Mouse (Mus musculus) spleen, postnatal 14 days (tissue): ENCODE data around the gene Col6a6.

ENCODE experiments used
- DNase-seq, 2 experiments: peaks; one replicate each; pipeline ENCODE4 v3.0.0; 2021 to 2022; ENCODE audit warnings: low spot score in 2 of 2

Gene Col6a6

DNA sequence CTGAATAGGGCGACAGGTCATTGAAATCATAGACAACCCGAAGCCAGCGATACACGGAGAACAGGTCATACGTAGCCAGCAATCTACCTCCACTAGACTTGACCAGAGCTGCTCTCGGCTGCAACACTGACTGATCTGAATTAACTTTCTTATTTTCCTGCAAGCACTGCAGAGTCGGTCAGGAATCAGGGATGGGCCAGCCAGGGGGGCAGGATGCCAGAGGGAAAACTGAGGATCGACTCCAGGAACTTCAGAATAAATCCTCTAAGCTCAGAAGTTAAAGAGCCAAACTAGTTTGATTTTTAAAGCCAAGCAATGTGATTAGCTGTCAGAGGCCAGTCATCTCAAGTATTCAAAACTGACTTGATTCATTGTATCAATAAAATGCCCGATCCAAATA, 88.5 kb downstream of the Col6a6 start:
- no peak for DNase-seq

DNA sequence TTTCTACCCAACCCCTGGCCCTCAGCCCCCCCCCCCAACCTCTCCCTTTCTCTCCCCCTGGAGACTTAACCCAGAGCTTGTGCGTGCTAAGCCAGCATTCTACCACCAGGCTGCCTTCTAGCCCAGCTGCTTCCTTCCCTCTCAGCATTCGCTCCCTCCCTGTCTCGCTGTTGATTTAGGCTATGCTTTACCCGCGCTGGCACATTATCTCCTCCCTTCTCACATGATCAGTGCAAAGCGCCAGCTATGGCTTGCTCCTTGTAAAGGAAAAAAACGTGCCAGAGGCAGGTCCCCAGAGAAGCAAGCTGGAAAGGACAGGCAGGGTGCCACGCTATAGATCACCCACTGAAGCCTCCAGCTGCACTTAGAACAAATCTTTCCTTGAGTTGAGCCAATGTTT, 90.5 kb downstream of the Col6a6 start:
- no peak for DNase-seq

- no peak for DNase-seq
Measured at GRCm38 (mm10) chr9:105735195-105735594, 92.8 kb downstream of the Col6a6 start.

- DNase-seq: no peak
Measured at GRCm38 (mm10) chr9:105734651-105735050, 93.3 kb downstream of the Col6a6 start.

- no peak for DNase-seq
Measured at GRCm38 (mm10) chr9:105731976-105732375, 96.0 kb downstream of the Col6a6 start.

- DNase-seq: no peak
Measured at GRCm38 (mm10) chr9:105720430-105720829, 107.5 kb downstream of the Col6a6 start.

GRCm38 (mm10) chr9:105719851-105720395, 108.0 kb downstream of the Col6a6 start:
- no peak for DNase-seq

GRCm38 (mm10) chr9:105719367-105719766, 108.6 kb downstream of the Col6a6 start:
- no peak for DNase-seq

DNA sequence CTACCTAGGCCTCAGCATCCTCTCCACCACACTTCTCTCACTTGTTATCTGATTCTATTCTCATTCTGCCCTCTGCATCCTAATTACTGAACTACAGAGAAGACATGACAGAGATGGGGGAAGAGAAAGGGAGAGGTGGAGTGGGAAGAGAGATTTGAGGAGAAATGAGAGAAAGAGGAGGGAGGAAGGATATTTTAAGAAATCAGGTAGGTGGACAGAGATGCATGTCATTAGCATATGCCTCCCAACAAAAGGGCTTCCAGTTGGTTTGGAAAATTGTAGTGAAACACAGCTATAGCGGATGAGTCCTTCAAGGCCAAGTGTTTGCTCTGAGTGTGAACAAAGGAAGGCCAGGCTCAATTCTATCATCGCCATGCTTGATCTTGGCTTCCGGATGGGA, 115.9 kb downstream of the Col6a6 start:
- no peak for DNase-seq

- DNase-seq: no peak
Measured at GRCm38 (mm10) chr9:105705011-105705410, 122.9 kb downstream of the Col6a6 start.

DNA sequence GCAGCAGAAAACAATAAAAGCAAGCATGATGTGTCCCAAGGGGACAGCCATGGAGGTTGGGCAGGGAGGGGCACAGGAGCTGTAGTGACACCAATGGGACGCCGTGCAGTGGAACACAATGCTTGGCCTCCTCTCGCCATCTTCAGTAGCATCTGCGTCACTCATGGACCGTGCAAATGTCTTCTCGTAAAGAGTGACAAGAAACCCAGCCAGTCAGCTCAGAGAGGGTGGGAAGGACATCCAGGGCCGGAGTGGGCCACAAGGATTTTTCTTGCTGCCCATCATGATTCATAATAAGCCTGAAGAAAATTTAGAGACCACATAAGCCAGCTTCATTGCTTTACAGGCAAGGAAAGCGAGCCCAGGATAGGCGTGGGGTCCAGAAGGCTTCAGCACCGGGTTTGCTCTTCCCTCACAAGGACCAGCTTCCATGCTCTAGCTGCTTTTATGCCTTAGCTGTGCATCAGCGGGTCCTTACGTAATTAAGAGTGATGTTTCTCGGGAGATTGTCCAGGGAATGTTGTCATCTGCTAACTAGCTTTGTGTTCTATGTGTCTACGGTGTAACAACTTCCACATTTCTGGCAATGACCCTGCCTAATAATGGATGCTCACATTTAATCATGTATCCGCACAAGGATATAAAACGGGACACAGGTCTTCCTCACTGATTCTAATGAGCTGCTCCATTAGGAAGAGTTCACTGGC, 123.6 kb downstream of the Col6a6 start:
- DNase-seq: no peak

DNA sequence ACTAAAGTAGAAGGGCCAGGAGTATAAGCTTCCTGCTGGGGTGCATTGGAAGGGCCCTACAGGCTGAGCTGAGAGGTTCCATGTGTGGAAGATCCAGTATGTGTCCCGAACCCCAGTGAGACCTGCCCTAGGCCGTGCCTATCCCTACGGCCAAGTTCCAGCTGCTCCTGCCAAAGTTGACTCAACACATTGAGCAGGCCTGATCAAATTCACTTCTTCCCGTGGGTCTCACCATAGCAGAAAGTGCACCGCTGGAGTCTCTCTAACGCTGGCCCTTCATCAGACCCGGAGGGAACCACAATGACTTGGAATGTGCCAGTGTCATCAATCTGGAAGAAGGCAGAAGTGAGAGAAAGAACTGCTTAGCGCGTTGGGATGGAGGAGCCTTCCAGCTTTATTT, 126.0 kb downstream of the Col6a6 start:
- DNase-seq: no peak

- no peak for DNase-seq
Measured at GRCm38 (mm10) chr9:105700702-105701101, 127.3 kb downstream of the Col6a6 start.

DNA sequence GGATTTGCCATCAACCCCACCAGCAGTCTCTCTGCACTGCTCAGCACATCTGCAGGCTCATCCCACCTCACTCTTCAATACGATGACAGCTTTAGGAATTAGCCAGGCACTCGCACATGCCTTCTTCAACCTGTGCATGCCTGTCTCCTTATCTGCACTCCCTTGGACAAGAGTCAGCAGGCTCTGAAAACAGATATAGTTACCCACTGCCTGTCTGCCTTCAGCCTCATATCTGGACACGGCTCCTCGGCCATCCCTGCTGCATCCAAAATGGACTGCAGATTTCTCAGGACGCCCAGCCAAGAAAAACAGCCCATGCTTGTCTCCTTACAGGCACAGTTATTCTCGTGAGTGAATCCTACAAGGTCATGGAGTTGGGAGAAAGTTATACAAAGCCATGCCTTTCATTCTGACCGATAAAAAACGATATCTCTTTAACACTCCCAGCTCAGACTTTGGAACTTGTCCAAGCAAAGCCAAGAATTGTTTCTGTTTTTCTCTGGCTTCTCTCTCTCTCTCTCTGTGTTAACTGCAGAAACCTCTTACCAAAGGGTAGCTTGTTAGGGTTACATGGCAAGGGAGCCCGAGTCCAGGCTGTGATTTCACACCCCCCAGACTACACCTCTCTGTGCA, 130.1 kb downstream of the Col6a6 start:
- no peak for DNase-seq

DNA sequence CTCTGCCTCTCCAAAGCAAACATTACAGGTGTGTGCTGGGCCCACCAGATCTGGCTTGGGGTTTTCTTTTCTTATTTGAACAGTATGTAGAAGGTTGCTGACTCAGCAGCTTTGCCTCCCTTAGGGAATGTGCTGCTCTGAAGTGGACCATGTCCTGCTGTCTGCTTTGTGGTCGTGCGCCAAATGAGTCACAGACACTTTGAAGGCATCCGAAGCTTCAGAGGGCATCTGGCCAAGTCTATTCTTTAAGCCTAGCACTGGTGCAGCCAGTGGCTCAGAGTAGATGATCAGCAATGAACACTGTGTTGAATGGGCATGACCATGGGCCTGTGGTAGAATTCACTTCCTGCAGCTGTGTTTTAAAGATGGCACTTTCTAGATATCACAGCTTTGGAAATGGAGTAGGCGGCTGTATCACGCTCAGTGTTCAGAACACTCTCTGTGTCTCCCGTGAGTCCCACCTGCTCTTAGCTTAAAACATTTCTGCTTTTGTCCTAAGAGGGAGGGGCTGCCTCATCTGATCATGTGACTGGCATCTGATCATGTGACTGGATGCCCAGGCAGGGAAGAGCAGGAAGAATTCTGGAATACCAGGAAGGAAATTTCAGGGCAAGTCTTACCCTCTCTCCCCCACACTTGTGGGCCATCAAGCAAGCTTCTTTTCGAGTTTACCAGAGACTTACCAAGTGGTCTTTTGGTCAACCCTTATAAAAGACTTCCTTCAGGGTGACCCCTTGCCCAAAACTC, 131.0 kb downstream of the Col6a6 start:
- DNase-seq: no peak

- peak; percentile 15 to 50 for DNase-seq
Measured at GRCm38 (mm10) chr9:105693854-105694253, 134.1 kb downstream of the Col6a6 start.

DNA sequence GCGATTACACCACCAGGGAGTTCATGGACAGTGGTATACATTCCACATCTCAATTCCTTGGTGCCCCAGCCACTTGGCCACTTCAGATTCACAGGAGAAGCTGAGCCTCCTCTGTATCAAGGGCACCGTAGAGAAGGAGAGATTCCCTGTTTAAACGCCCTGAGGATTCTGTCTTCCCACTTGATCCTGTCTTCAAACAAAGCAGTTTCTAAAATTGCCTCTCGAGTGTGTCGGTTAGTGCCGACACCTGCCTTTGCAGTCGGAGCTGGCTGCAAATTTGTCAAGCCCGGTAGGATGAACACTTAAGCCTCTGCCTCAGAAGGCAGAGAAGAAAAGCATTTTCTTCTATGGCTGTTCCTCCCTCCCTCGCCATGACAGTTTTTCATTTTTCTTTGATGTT, 134.9 kb downstream of the Col6a6 start:
- no peak for DNase-seq

DNA sequence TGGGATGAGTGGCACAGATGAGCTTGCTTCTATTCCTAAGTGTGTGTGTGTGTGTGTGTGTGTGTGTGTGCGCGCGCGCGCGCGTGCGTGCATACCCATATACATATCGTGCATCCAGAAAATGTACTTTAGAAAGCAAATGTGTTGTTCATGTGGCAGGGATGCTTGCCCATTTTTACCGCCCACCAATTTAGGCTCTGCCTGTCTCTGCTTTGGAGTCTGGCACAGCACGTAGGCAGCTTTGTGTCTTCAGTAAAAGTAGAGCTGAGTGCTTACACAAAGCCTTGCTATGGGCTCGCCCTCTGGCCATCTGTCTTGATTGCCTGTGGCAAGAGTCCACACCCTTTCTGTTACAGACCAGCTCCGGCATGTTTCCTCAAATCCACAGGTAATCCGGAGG, 135.5 kb downstream of the Col6a6 start:
- no peak for DNase-seq

GRCm38 (mm10) chr9:105689485-105689884, 138.5 kb downstream of the Col6a6 start:
- DNase-seq: no peak

DNA sequence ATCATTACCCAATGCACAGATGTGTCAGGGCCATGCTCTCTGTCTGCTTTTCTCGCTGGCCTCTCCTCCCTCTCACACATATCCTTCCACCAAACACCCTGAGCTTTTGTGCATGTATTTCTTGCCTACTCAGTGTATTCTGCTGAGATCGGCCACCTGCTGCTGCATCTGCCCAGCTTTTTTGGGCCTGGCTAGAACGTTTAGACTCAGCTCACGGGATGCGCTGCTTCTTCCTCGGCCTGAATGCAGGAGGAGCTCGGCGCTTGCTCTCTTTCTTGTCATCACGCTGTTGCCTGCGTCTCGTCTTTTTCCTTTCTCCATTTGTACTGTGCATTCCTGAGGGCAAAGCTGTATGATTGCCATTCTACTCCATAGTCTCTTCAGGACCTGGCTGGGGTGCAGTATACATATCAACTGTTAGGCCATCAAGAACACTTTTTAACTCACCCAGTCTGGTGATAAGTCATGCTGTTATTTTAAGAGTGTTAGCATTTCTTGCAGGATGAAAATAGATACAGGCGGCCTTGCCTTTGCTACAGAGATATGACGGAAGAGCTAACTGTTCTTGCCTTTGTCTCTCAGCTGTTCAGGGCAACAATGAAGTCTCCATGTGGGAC, 143.3 kb downstream of the Col6a6 start:
- no peak for DNase-seq

GRCm38 (mm10) chr9:105681386-105681785, 146.6 kb downstream of the Col6a6 start:
- no peak for DNase-seq

- no peak for DNase-seq
Measured at GRCm38 (mm10) chr9:105675941-105676340, 152.0 kb downstream of the Col6a6 start.
